Mouse (Mus musculus) lung, postnatal 0 days (tissue): ENCODE results near the gene Parp8. TPM values are rescaled to one million over a fixed set of nuclear protein-coding genes. Genes with fewer than 3 reads are reported as not detected.

Experiments used
- ATAC-seq: fragments of 200-750 bp; cut with Nextera tagmentation; 2 replicates; pipeline ENCODE4 v1.8.0; 2017; ENCODE audit warnings: moderate library complexity
- DNase-seq: peaks from one replicate; pipeline ENCODE4 v3.0.0-alpha.2; 2016; ENCODE audit warnings: low spot score
- H3K27ac ChIP-seq: fragments of 300-500 bp; sonication (generic); 2 replicates; pipeline ENCODE4 v1.5.1; 2014; ENCODE audit warnings: antibody characterized with exemption, mild to moderate bottlenecking, low read length, mixed read lengths
- H3K27me3 ChIP-seq: fragments of 300-500 bp; sonication (generic); replicated peaks from 2 replicates; pipeline ENCODE4 v1.6.1; 2014; ENCODE audit warnings: low read length, mixed read lengths; ENCODE audit not compliant: insufficient read depth
- H3K36me3 ChIP-seq: fragments of 300-500 bp; sonication (generic); 2 replicates; pipeline ENCODE4 v1.6.1; 2014; ENCODE audit warnings: low read length, mixed read lengths; ENCODE audit not compliant: insufficient read depth
- H3K4me1 ChIP-seq: fragments of 300-500 bp; sonication (generic); 2 replicates; pipeline ENCODE4 v1.6.1; 2014; ENCODE audit warnings: antibody characterized with exemption, low read depth, low read length, mixed read lengths; ENCODE audit not compliant: insufficient read depth
- H3K4me2 ChIP-seq: fragments of 300-500 bp; sonication (generic); replicated peaks from 2 replicates; pipeline ENCODE4 v1.6.1; 2014; ENCODE audit warnings: low read depth, mild to moderate bottlenecking, low read length, moderate library complexity, mixed read lengths
- H3K4me3 ChIP-seq: fragments of 300-500 bp; sonication (generic); 2 replicates; pipeline ENCODE4 v1.5.1; 2014; ENCODE audit warnings: low read depth, low read length
- H3K9ac ChIP-seq: fragments of 300-500 bp; sonication (generic); replicated peaks from 2 replicates; pipeline ENCODE4 v1.6.1; 2014; ENCODE audit warnings: low read depth, mild to moderate bottlenecking
- H3K9me3 ChIP-seq: fragments of 300-500 bp; sonication (generic); 2 replicates; pipeline ENCODE4 v1.6.1; 2016; ENCODE audit warnings: low read length, mixed read lengths
- CTCF ChIP-seq: IDR thresholded peaks from 2 replicates; pipeline ENCODE4 v1.5.1; 2016; ENCODE audit warnings: antibody characterized with exemption, mild to moderate bottlenecking
- EP300 ChIP-seq: IDR thresholded peaks from 2 replicates; pipeline ENCODE4 v1.6.1; 2016; ENCODE audit warnings: antibody characterized with exemption, mild to moderate bottlenecking, control low read depth
- WGBS: fragments of 180-500 bp; shearing (Covaris S2); extraction: QIAGEN DNeasy Blood & Tissue Kit; methylation state at CpG from one replicate; pipeline ENCODE4 v1.1.7; 2014; 5-methylcytosine and 5-hydroxymethylcytosine counted together
- polyA plus RNA-seq: library from polyadenylated mRNA; unstranded; fragments of >200 nt; fragmentation: Nextera tagmentation; extraction: Ambion mirVana; gene quantifications from 2 replicates; pipeline ENCODE4 v1.2.1, GENCODE M21; 2015

The Parp8 gene
- polyA plus RNA-seq, 1 experiment from 2014 or later = 5.6 TPM

- no peaks in the 10 kb centered on the region for H3K9me3 ChIP-seq
- H3K4me2 ChIP-seq = no peak overlapping the region
- 28% methylated on average over 6 of the region's 6 CpGs for WGBS
- ATAC-seq (peak; percentile 76), DNase-seq (peak; percentile 81)
- H3K4me1 ChIP-seq = no peaks in the 10 kb centered on the region; the same call in 1 of the 2 replicates
- H3K36me3 ChIP-seq = no peaks in the 10 kb centered on the region
- no peak overlapping the region for H3K4me3 ChIP-seq
- H3K27ac ChIP-seq = no peak overlapping the region
- TF ChIP-seq CTCF = no peak
- TF ChIP-seq EP300 = no peak
- H3K9ac ChIP-seq = no peak overlapping the region
- H3K27me3 ChIP-seq = no peaks in the 10 kb centered on the region
These were observed 6.2 kb upstream of the Parp8 start for GRCm38 (mm10) chr13:117031546-117031945.

- H3K36me3 ChIP-seq = no peaks in the 10 kb centered on the region
- no peak overlapping the region for H3K4me3 ChIP-seq
- TF ChIP-seq CTCF = no peak
- TF ChIP-seq EP300 = no peak
- WGBS = 47% methylated on average over 5 of the region's 5 CpGs
- H3K27me3 ChIP-seq = no peaks in the 10 kb centered on the region
- H3K9ac ChIP-seq = no peak overlapping the region
- no peaks in the 10 kb centered on the region for H3K9me3 ChIP-seq
- ATAC-seq = no peak
- no peak for DNase-seq
- H3K4me1 ChIP-seq = no peaks in the 10 kb centered on the region; the same call in 1 of the 2 replicates
- H3K27ac ChIP-seq = no peak overlapping the region
- H3K4me2 ChIP-seq = no peak overlapping the region
These were observed 2.9 kb upstream of the Parp8 start for GRCm38 (mm10) chr13:117028221-117028620.

GRCm38 (mm10) chr13:117027336-117027735 lies 2.0 kb upstream of the Parp8 start:
- TF ChIP-seq CTCF (no peak), EP300 (no peak)
- Histone ChIP-seq H3K27ac (no peak overlapping the region), H3K4me2 (no peak overlapping the region), H3K9ac (no peak overlapping the region), H3K4me3 (no peak overlapping the region), H3K27me3 (no peaks in the 10 kb centered on the region), H3K9me3 (no peaks in the 10 kb centered on the region), H3K36me3 (no peaks in the 10 kb centered on the region), H3K4me1 (no peaks in the 10 kb centered on the region; the same call in 1 of the 2 replicates)
- 79% methylated on average over 9 of the region's 9 CpGs for WGBS
- ATAC-seq (no peak), DNase-seq (no peak)

GRCm38 (mm10) chr13:117026276-117026780 lies 991 bp upstream of the Parp8 start:
- no peak overlapping the region; the same call in 1 of the 2 replicates for H3K4me2 ChIP-seq
- H3K27me3 ChIP-seq = no peaks in the 10 kb centered on the region
- WGBS = 63% methylated on average over 7 of the region's 7 CpGs
- H3K4me3 ChIP-seq = no peak overlapping the region
- ATAC-seq = no peak
- DNase-seq = no peak
- H3K36me3 ChIP-seq = no peaks in the 10 kb centered on the region
- H3K9ac ChIP-seq = no peak overlapping the region
- TF ChIP-seq EP300 (no peak), CTCF (no peak)
- no peaks in the 10 kb centered on the region; the same call in 1 of the 2 replicates for H3K4me1 ChIP-seq
- H3K27ac ChIP-seq = no peak overlapping the region
- no peaks in the 10 kb centered on the region for H3K9me3 ChIP-seq

GRCm38 (mm10) chr13:117024916-117025225 lies 466 bp downstream of the Parp8 start:
- peak overlapping the region; percentile 77 for H3K4me3 ChIP-seq
- H3K9ac ChIP-seq = peak overlapping the region; percentile 63
- no peaks in the 10 kb centered on the region for H3K36me3 ChIP-seq
- H3K4me2 ChIP-seq = peak overlapping the region; percentile 99
- no peak for TF ChIP-seq CTCF
- no peak for TF ChIP-seq EP300
- H3K27ac ChIP-seq = peak overlapping the region; percentile 66
- no peak for DNase-seq
- H3K4me1 ChIP-seq = no peaks in the 10 kb centered on the region; the same call in 1 of the 2 replicates
- H3K27me3 ChIP-seq = no peaks in the 10 kb centered on the region
- ATAC-seq = peak; percentile 25
- WGBS = 0% methylated on average over 18 of the region's 18 CpGs
- H3K9me3 ChIP-seq = no peaks in the 10 kb centered on the region

- H3K36me3 ChIP-seq = no peaks in the 10 kb centered on the region
- H3K4me3 ChIP-seq = peak overlapping the region; percentile 77
- no peaks in the 10 kb centered on the region for H3K9me3 ChIP-seq
- under 1% methylated on average over 42 of the region's 64 CpGs for WGBS
- peak overlapping the region; percentile 99 for H3K4me2 ChIP-seq
- H3K9ac ChIP-seq = peak overlapping the region; percentile 63
- TF ChIP-seq CTCF (peak; percentile 29; the same call in 1 of the 2 replicates), EP300 (no peak)
- H3K4me1 ChIP-seq = no peaks in the 10 kb centered on the region; the same call in 1 of the 2 replicates
- peak; percentile 88 for ATAC-seq
- peak; percentile 75 for DNase-seq
- H3K27ac ChIP-seq = peak overlapping the region; percentile 66
- no peaks in the 10 kb centered on the region for H3K27me3 ChIP-seq
These were observed 1.0 kb downstream of the Parp8 start for GRCm38 (mm10) chr13:117024127-117024915.
